Mouse (Mus musculus) cerebellum, adult 2 months (tissue): ENCODE measurements around the gene Glrx5.

ENCODE experiments used
- CTCF ChIP-seq: fragments of 200-500 bp; IDR thresholded peaks from 2 replicates; pipeline ENCODE4 v1.5.1; 2011; ENCODE audit warnings: low read depth, mild to moderate bottlenecking, control low read depth, low read length, moderate library complexity, borderline replicate concordance; ENCODE audit not compliant: insufficient read depth
- POLR2A ChIP-seq: fragments of 200-500 bp; IDR thresholded peaks from 2 replicates; pipeline ENCODE4 v1.6.1; 2011; ENCODE audit warnings: low read length, control low read depth, borderline replicate concordance; ENCODE audit not compliant: insufficient read depth

DNA sequence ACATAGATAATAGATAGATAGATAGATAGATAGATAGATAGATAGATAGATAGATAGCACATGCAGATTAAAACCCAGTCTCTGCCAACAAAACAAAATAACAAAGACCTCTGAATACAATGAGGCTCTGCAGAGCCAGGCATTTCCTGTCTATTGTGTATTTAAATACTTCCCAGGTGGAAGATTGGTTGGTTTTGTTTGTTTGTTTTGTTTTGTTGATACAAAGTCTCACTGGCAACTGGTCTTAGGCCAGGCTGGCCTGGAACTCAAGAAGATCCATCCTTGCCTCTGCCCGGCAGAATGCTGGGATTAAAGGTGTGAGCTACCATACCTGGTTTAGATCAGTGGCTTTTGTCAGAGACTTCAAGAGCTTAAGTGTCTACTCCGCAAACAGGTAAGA is 44.7 kb downstream of the Glrx5 start:
- TF ChIP-seq POLR2A (no peak), CTCF (no peak)
